Mouse (Mus musculus): Measurements from ENCODE around the gene Cds1.

DNA sequence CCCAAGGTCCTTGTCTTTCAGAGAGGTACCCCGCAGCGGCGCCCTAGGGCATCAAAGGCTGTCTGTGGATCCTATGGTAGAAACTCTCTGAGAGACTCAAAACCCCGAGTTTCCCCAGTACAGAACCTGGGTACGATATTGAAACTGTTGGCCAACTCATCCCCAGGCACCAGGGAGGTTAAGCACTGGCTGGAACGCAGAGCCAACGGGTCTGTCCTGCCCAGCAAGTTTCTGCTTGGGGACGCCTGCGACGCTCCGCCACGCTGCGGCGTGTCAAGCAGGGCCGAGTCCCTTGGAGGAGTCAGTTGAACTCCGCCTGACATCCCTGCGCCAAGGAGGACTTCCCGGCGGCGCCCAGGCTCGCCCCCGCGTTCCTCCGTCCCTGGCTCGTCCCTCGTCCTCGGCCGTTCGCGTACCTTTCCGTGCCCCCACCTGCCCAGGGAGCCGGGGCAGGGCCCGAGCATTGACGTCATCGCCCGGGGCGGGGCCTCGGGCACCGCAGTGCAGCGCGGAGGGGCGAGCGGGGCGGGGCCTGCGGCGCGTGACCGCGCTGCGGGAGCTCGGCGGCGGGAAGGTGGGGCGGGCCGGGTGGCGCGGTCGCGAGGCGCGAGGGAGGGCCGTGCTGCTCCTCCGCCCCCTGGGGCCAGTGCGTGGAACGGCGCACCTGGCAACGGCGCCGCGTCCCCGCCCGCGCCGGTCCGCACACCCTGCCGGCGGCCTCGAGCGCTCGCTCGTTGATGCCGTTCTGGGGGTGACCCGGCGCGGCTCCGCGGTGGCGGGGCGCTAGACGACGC, at the start of gene Cds1:
- TF ChIP-seq CTCF (IDR thresholded peaks at IDR 0.05; ENCODE audit: insufficient read depth, low read depth, low read length) (no peak), POLR2A (IDR thresholded peaks at IDR 0.05; ENCODE audit: insufficient read depth, low read depth, low read length) (peak; percentile 22; the same call in 1 of the 2 replicates)
